Mouse (Mus musculus): Measurements from ENCODE around the gene Lasp1. TPM values are rescaled to one million over a fixed set of nuclear protein-coding genes. Genes with fewer than 3 reads are reported as not detected.

The Lasp1 gene
- polyA plus RNA-seq, 1 experiment = 69.4 TPM

GRCm38 (mm10) chr11:97800691-97801408 lies 2.0 kb downstream of the Lasp1 start:
- H3K27me3 ChIP-seq (ENCODE audit: control insufficient read depth, insufficient read depth, low read length) = no peaks in the 10 kb centered on the region
- H3K4me1 ChIP-seq (ENCODE audit: control insufficient read depth, insufficient read depth, insufficient read length) = peaks cover 13% of the 10 kb centered on the region; the same call in 1 of the 2 replicates
- peak overlapping the region; percentile 71 for H3K4me3 ChIP-seq (ENCODE audit: extremely low read depth, insufficient read depth, insufficient read length)
- 8% methylated on average over 17 of the region's 17 CpGs for WGBS
- no peaks in the 10 kb centered on the region for H3K36me3 ChIP-seq (ENCODE audit: control insufficient read depth, insufficient read depth, low read length)
- H3K27ac ChIP-seq (ENCODE audit: insufficient read depth, low read length) = peak overlapping the region; percentile 91
- TF ChIP-seq POLR2A (IDR thresholded peaks at IDR 0.05; ENCODE audit: low read depth, low read length) (no peak), CTCF (IDR thresholded peaks at IDR 0.05; ENCODE audit: extremely low read depth, insufficient read depth, insufficient read length, insufficient replicate concordance) (no peak)
- DNase-seq (ENCODE audit: low read depth in 1 of 2, low spot score in 2 of 2) = no peak

GRCm38 (mm10) chr11:97801409-97802193 lies 2.8 kb downstream of the Lasp1 start:
- no peak overlapping the region for H3K27ac ChIP-seq (ENCODE audit: insufficient read depth, low read length)
- H3K4me1 ChIP-seq (ENCODE audit: control insufficient read depth, insufficient read depth, insufficient read length) = peaks cover 21% of the 10 kb centered on the region; the same call in 1 of the 2 replicates
- H3K27me3 ChIP-seq (ENCODE audit: control insufficient read depth, insufficient read depth, low read length) = no peaks in the 10 kb centered on the region
- no peaks in the 10 kb centered on the region for H3K36me3 ChIP-seq (ENCODE audit: control insufficient read depth, insufficient read depth, low read length)
- peak overlapping the region; percentile 71; the same call in 1 of the 2 replicates for H3K4me3 ChIP-seq (ENCODE audit: extremely low read depth, insufficient read depth, insufficient read length)
- DNase-seq (ENCODE audit: low read depth in 1 of 2, low spot score in 2 of 2) = no peak
- WGBS = 74% methylated on average over 8 of the region's 8 CpGs
- TF ChIP-seq POLR2A (IDR thresholded peaks at IDR 0.05; ENCODE audit: low read depth, low read length) (no peak), CTCF (IDR thresholded peaks at IDR 0.05; ENCODE audit: extremely low read depth, insufficient read depth, insufficient read length, insufficient replicate concordance) (no peak)

- H3K27ac ChIP-seq (ENCODE audit: insufficient read depth, low read length) = no peak overlapping the region
- TF ChIP-seq POLR2A (IDR thresholded peaks at IDR 0.05; ENCODE audit: low read depth, low read length) = no peak
- no peak for TF ChIP-seq CTCF (IDR thresholded peaks at IDR 0.05; ENCODE audit: extremely low read depth, insufficient read depth, insufficient read length, insufficient replicate concordance)
- no peak for DNase-seq (ENCODE audit: low read depth in 1 of 2, low spot score in 2 of 2)
- peaks cover 21% of the 10 kb centered on the region; the same call in 1 of the 2 replicates for H3K4me1 ChIP-seq (ENCODE audit: control insufficient read depth, insufficient read depth, insufficient read length)
- 63% methylated on average over 1 of the region's 1 CpGs for WGBS
- H3K27me3 ChIP-seq (ENCODE audit: control insufficient read depth, insufficient read depth, low read length) = no peaks in the 10 kb centered on the region
- no peak overlapping the region for H3K4me3 ChIP-seq (ENCODE audit: extremely low read depth, insufficient read depth, insufficient read length)
- H3K36me3 ChIP-seq (ENCODE audit: control insufficient read depth, insufficient read depth, low read length) = no peaks in the 10 kb centered on the region
Observed at GRCm38 (mm10) chr11:97802194-97802470, 3.3 kb downstream of the Lasp1 start.

GRCm38 (mm10) chr11:97802495-97802894 lies 3.7 kb downstream of the Lasp1 start:
- no peaks in the 10 kb centered on the region for H3K36me3 ChIP-seq (ENCODE audit: control insufficient read depth, insufficient read depth, low read length)
- no peak for DNase-seq (ENCODE audit: low read depth in 1 of 2, low spot score in 2 of 2)
- no peak for TF ChIP-seq CTCF (IDR thresholded peaks at IDR 0.05; ENCODE audit: extremely low read depth, insufficient read depth, insufficient read length, insufficient replicate concordance)
- no peak for TF ChIP-seq POLR2A (IDR thresholded peaks at IDR 0.05; ENCODE audit: low read depth, low read length)
- no peak overlapping the region for H3K4me3 ChIP-seq (ENCODE audit: extremely low read depth, insufficient read depth, insufficient read length)
- H3K27me3 ChIP-seq (ENCODE audit: control insufficient read depth, insufficient read depth, low read length) = no peaks in the 10 kb centered on the region
- H3K4me1 ChIP-seq (ENCODE audit: control insufficient read depth, insufficient read depth, insufficient read length) = peaks cover 22% of the 10 kb centered on the region; the same call in 1 of the 2 replicates
- WGBS = 74% methylated on average over 6 of the region's 6 CpGs
- H3K27ac ChIP-seq (ENCODE audit: insufficient read depth, low read length) = no peak overlapping the region

- Histone ChIP-seq H3K4me3 (ENCODE audit: extremely low read depth, insufficient read depth, insufficient read length) (no peak overlapping the region), H3K27me3 (ENCODE audit: control insufficient read depth, insufficient read depth, low read length) (no peaks in the 10 kb centered on the region), H3K36me3 (ENCODE audit: control insufficient read depth, insufficient read depth, low read length) (peaks cover 5% of the 10 kb centered on the region), H3K4me1 (ENCODE audit: control insufficient read depth, insufficient read depth, insufficient read length) (peaks cover 28% of the 10 kb centered on the region; the same call in 1 of the 2 replicates), H3K27ac (ENCODE audit: insufficient read depth, low read length) (no peak overlapping the region)
- TF ChIP-seq CTCF (IDR thresholded peaks at IDR 0.05; ENCODE audit: extremely low read depth, insufficient read depth, insufficient read length, insufficient replicate concordance) = no peak
- TF ChIP-seq POLR2A (IDR thresholded peaks at IDR 0.05; ENCODE audit: low read depth, low read length) = no peak
- 77% methylated on average over 5 of the region's 5 CpGs for WGBS
- DNase-seq (ENCODE audit: low read depth in 1 of 2, low spot score in 2 of 2) = no peak
Observed at GRCm38 (mm10) chr11:97803847-97804246, 5.0 kb downstream of the Lasp1 start.

- no peaks in the 10 kb centered on the region for H3K27me3 ChIP-seq (ENCODE audit: control insufficient read depth, insufficient read depth, low read length)
- H3K4me3 ChIP-seq (ENCODE audit: extremely low read depth, insufficient read depth, insufficient read length) = no peak overlapping the region
- no peak overlapping the region for H3K27ac ChIP-seq (ENCODE audit: insufficient read depth, low read length)
- H3K36me3 ChIP-seq (ENCODE audit: control insufficient read depth, insufficient read depth, low read length) = peaks cover 9% of the 10 kb centered on the region
- H3K4me1 ChIP-seq (ENCODE audit: control insufficient read depth, insufficient read depth, insufficient read length) = peaks cover 34% of the 10 kb centered on the region; the same call in 1 of the 2 replicates
- TF ChIP-seq POLR2A (IDR thresholded peaks at IDR 0.05; ENCODE audit: low read depth, low read length) (no peak), CTCF (IDR thresholded peaks at IDR 0.05; ENCODE audit: extremely low read depth, insufficient read depth, insufficient read length, insufficient replicate concordance) (no peak)
- 61% methylated on average over 9 of the region's 9 CpGs for WGBS
- no peak for DNase-seq (ENCODE audit: low read depth in 1 of 2, low spot score in 2 of 2)
Observed at GRCm38 (mm10) chr11:97804841-97805661, 6.3 kb downstream of the Lasp1 start.

Data from spleen, adult 2 months (tissue).